Mouse (Mus musculus) liver, embryonic 14.5 days (tissue): ENCODE data around the gene Tpd52l2. TPM values are rescaled to one million over a fixed set of nuclear protein-coding genes. Genes with fewer than 3 reads are reported as not detected.

Experiments used
- ATAC-seq: fragments of 200-750 bp; cut with Nextera tagmentation; 2 replicates; pipeline ENCODE4 v1.8.0; 2017; ENCODE audit warnings: moderate number of reproducible peaks, mild to moderate bottlenecking, moderate library complexity; ENCODE audit not compliant: insufficient read depth
- DNase-seq, 3 experiments: peaks; one replicate each; pipeline ENCODE4 v3.0.0-alpha.2; 2012 to 2013; ENCODE audit warnings: low read depth in 3 of 3, low spot score in 3 of 3
- H3K27ac ChIP-seq: fragments of 300-500 bp; sonication (generic); 2 replicates; pipeline ENCODE4 v1.5.1; 2014; ENCODE audit warnings: moderate library complexity, mild to moderate bottlenecking, control low read depth, inconsistent platforms
- H3K27me3 ChIP-seq: fragments of 300-500 bp; sonication (generic); 2 replicates; pipeline ENCODE4 v1.6.1; 2014; ENCODE audit warnings: mild to moderate bottlenecking, low read length, moderate library complexity; ENCODE audit not compliant: control insufficient read depth, insufficient read depth
- H3K36me3 ChIP-seq: fragments of 300-500 bp; sonication (generic); replicated peaks from 2 replicates; pipeline ENCODE4 v1.6.1; 2014; ENCODE audit warnings: low read depth; ENCODE audit not compliant: control insufficient read depth, insufficient read depth
- H3K4me1 ChIP-seq, 2 experiments: fragments of 200-500 bp in 1 of 2; fragments of 300-500 bp in 1 of 2; sonication (generic) in 1 of 2; replicated peaks; 2 replicates each; pipeline ENCODE4 v1.6.1; 2012 to 2014; ENCODE audit warnings: antibody characterized with exemption in 1 of 2, inconsistent platforms in 1 of 2, low read length in 1 of 2; ENCODE audit not compliant: control insufficient read depth in 2 of 2, insufficient read depth in 2 of 2
- H3K4me2 ChIP-seq: fragments of 300-500 bp; sonication (generic); 2 replicates; pipeline ENCODE4 v1.6.1; 2014; ENCODE audit warnings: low read depth, mild to moderate bottlenecking, control low read depth, moderate library complexity
- H3K4me3 ChIP-seq, 2 experiments: fragments of 200-500 bp in 1 of 2; fragments of 300-500 bp in 1 of 2; sonication (generic) in 1 of 2; 2 replicates each; pipeline ENCODE4 v1.5.1; 2012 to 2014; ENCODE audit warnings: low read depth in 2 of 2, low read length in 2 of 2, mild to moderate bottlenecking in 2 of 2, control low read depth in 1 of 2, inconsistent platforms in 1 of 2, moderate library complexity in 1 of 2; ENCODE audit not compliant: insufficient read depth in 1 of 2
- H3K9ac ChIP-seq: fragments of 300-500 bp; sonication (generic); replicated peaks from 2 replicates; pipeline ENCODE4 v1.6.1; 2014; ENCODE audit warnings: mild to moderate bottlenecking, control low read depth, moderate library complexity
- H3K9me3 ChIP-seq: fragments of 300-500 bp; sonication (generic); 2 replicates; pipeline ENCODE4 v1.6.1; 2016; ENCODE audit warnings: low read length, mixed read lengths; ENCODE audit not compliant: control insufficient read depth
- CTCF ChIP-seq: IDR thresholded peaks from 2 replicates; pipeline ENCODE4 v1.5.1; 2016; ENCODE audit warnings: antibody characterized with exemption, low read depth, control low read depth
- EP300 ChIP-seq: IDR thresholded peaks from 2 replicates; pipeline ENCODE4 v1.6.1; 2016; ENCODE audit warnings: antibody characterized with exemption, low read depth
- WGBS: fragments of 180-500 bp; shearing (Covaris S2); extraction: QIAGEN DNeasy Blood & Tissue Kit; methylation state at CpG from one replicate; pipeline ENCODE4 v1.1.7; 2014; ENCODE audit not compliant: insufficient replicate concordance; 5-methylcytosine and 5-hydroxymethylcytosine counted together
- polyA plus RNA-seq, 2 experiments: library from polyadenylated mRNA; depleted of rRNA in 1 of 2; stranded (reverse) in 1 of 2; unstranded in 1 of 2; fragments of >200 nt; fragmentation: Nextera tagmentation in 1 of 2; extraction: Ambion mirVana in 1 of 2; gene quantifications; 2 replicates each; pipeline versions ENCODE4 v1.2.1 to v1.2.3; 2012 to 2014

The Tpd52l2 gene
- polyA plus RNA-seq, 2 experiments: 36.1 to 78.3 TPM

DNA sequence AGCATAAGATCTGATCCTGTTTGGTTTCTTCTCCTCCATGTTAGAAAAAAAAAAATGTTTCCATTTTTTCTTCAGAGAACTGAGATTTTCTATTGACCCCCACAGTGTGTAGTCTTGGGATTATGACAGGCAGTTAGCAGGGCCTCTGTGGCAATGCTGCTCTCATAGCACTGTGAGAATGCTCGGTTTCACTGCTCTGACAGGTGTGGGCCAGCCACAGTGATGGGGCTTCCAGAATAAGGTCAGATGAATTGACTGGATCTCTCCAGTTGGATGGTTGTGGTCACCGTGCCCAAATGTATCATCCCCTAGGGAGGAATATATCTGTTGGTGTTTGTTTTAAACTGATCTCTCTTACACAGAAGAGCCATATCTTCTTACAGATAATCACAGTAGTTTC is 12.2 kb downstream of the Tpd52l2 start:
- Histone ChIP-seq H3K4me3 (no peak overlapping the region), H3K9me3 (no peaks in the 10 kb centered on the region), H3K27ac (no peak overlapping the region), H3K9ac (no peak overlapping the region), H3K4me2 (no peak overlapping the region), H3K4me1 (no peaks in the 10 kb centered on the region), H3K36me3 (peaks cover 39% of the 10 kb centered on the region), H3K27me3 (no peaks in the 10 kb centered on the region)
- DNase-seq (no peak), ATAC-seq (no peak)
- 74% methylated on average over 2 of the region's 2 CpGs for WGBS
- TF ChIP-seq EP300 (no peak), CTCF (no peak)

- no peaks in the 10 kb centered on the region for H3K4me1 ChIP-seq
- DNase-seq: no peak
- H3K27me3 ChIP-seq: no peaks in the 10 kb centered on the region
- no peak overlapping the region for H3K4me2 ChIP-seq
- TF ChIP-seq CTCF (no peak), EP300 (no peak)
- H3K27ac ChIP-seq: no peak overlapping the region
- no peak overlapping the region for H3K9ac ChIP-seq
- ATAC-seq: no peak
- peaks cover 38% of the 10 kb centered on the region for H3K36me3 ChIP-seq
- 91% methylated on average over 8 of the region's 8 CpGs for WGBS
- H3K9me3 ChIP-seq: no peaks in the 10 kb centered on the region
- no peak overlapping the region for H3K4me3 ChIP-seq
Measured at GRCm38 (mm10) chr2:181511231-181511630, 14.3 kb downstream of the Tpd52l2 start.

- no peak for TF ChIP-seq EP300
- TF ChIP-seq CTCF: no peak
- no peak for DNase-seq
- Histone ChIP-seq H3K27me3 (no peaks in the 10 kb centered on the region), H3K4me3 (peak overlapping the region in 1 of 2 experiments; percentile 99; a peak in 2 of 4 replicates), H3K36me3 (peaks cover 19% of the 10 kb centered on the region), H3K9me3 (no peaks in the 10 kb centered on the region), H3K27ac (peak overlapping the region; percentile 98), H3K4me2 (peak overlapping the region; percentile 95), H3K9ac (peak overlapping the region; percentile 98), H3K4me1 (peaks cover 23 to 30% of the 10 kb centered on the region in 2 experiments)
- WGBS: 67% methylated on average over 3 of the region's 3 CpGs
- ATAC-seq: no peak
Measured at GRCm38 (mm10) chr2:181519201-181519600, 22.3 kb downstream of the Tpd52l2 start.

- H3K36me3 ChIP-seq: peaks cover 13% of the 10 kb centered on the region
- peak within 1 kb of the TSS; percentile 98 for H3K9ac ChIP-seq
- ATAC-seq (peak; percentile 96), DNase-seq (peak; percentile 96 to 98 (median 97))
- WGBS: 0% methylated on average over 74 of the region's 74 CpGs
- H3K27ac ChIP-seq: peak within 1 kb of the TSS; percentile 98
- peak within 1 kb of the TSS; percentile 69 to 99 for H3K4me3 ChIP-seq
- H3K27me3 ChIP-seq: no peaks in the 10 kb centered on the region
- H3K9me3 ChIP-seq: no peaks in the 10 kb centered on the region
- peaks cover 23 to 30% of the 10 kb centered on the region in 2 experiments for H3K4me1 ChIP-seq
- TF ChIP-seq CTCF (no peak; the same call in 1 of the 2 replicates), EP300 (no peak)
- H3K4me2 ChIP-seq: peak within 1 kb of the TSS; percentile 95
Measured at GRCm38 (mm10) chr2:181520118-181520935, 23.4 kb downstream of the Tpd52l2 start, which contains the start of gene Dnajc5. Dnajc5 (plus strand) TSS chr2:181520485.

DNA sequence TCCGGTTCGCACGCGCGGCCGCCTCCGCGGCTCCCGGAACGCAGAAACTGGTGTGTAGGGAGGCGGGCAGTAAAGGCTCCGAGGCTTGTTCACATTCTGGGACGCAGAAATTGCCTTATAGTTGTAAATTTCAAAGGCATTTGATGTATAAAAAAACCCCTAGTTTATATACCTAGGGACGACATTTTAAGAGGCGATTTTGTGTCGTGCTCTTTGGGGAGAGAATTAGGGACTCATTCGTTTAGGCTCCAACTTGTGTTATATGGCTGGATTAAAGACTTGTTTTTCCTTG is 23.9 kb downstream of the Tpd52l2 start:
- no peaks in the 10 kb centered on the region for H3K27me3 ChIP-seq
- peaks cover 12% of the 10 kb centered on the region for H3K36me3 ChIP-seq
- H3K9ac ChIP-seq: peak overlapping the region; percentile 98
- peak overlapping the region; percentile 98 for H3K27ac ChIP-seq
- peaks cover 23 to 30% of the 10 kb centered on the region in 2 experiments for H3K4me1 ChIP-seq
- H3K4me2 ChIP-seq: peak overlapping the region; percentile 95
- DNase-seq: no peak
- ATAC-seq: no peak
- WGBS: under 1% methylated on average over 17 of the region's 17 CpGs
- TF ChIP-seq EP300: no peak
- no peak for TF ChIP-seq CTCF
- no peaks in the 10 kb centered on the region for H3K9me3 ChIP-seq
- H3K4me3 ChIP-seq: peak overlapping the region; percentile 69 to 99
